Mouse (Mus musculus): ENCODE measurements around the gene Stip1.

- TF ChIP-seq CTCF (conservative IDR thresholded peaks at IDR 0.05 in 1 of 2, IDR thresholded peaks at IDR 0.05 in 1 of 2; ENCODE audit: low read depth in 2 of 2, low read length in 2 of 2) (no peak), EP300 (IDR thresholded peaks at IDR 0.05; ENCODE audit: low read length) (no peak), RCOR1 (conservative IDR thresholded peaks at IDR 0.05; ENCODE audit: low read depth, low read length) (no peak), MAFK (IDR thresholded peaks at IDR 0.05; ENCODE audit: insufficient replicate concordance, low read length) (no peak), POLR2A (IDR thresholded peaks at IDR 0.05; ENCODE audit: low read depth, low read length) (no peak), SMC3 (IDR thresholded peaks at IDR 0.05; ENCODE audit: low read depth, low read length) (no peak), PAX5 (IDR thresholded peaks at IDR 0.05; ENCODE audit: low read length) (no peak)
Measured at GRCm38 (mm10) chr19:6994002-6994401, 45.8 kb downstream of the Stip1 start.
